Mouse (Mus musculus): ENCODE results near the gene Grk4. TPM values are rescaled to one million over a fixed set of nuclear protein-coding genes. Genes with fewer than 3 reads are reported as not detected.

Gene Grk4
- 2.9 and 5.3 TPM in 2 replicates for polyA plus RNA-seq (2014; fragmentation: Nextera tagmentation; extraction: Ambion mirVana)

DNA sequence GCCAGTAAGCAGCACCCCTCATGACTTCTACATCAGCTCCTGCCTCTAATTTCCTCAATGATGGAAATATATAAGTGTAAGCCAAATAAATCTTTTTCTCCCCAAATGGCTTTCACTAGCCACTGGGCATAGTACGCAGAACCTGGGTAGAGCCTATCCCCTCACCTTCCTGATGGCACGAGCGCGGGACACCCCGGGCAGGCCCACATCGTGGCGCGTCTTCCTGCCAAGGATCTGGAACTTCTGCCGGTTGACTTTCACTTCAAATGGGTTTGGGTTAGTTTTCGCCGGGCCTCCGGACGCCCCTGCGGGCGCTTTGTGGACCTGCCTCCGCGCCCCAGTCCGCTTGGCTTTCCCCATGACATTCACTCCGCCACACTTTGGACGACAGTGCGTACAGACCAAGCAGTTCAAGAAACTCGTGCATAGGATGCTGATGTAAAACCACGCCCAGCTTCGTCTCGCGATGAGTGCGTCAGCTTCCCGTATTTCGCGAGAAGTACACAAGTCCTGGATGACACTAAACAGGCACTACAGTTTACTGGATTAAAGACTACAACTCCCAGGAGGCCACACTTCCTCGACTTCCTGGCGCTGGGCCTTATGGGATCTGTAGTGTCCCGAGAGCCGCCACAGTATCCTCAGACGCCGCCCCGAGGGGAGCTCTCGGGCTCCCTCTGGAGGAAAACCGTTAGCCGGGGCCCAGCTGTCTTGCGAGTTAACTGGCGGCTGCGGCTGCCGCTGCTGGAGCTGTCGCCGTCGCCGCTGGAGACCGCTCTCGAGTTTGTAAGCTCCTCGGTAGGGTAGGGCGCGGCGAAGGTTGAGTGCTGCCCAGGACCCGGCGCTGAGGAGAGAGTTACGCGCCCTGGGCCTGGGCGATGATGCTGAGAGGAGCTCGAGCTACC is at the start of gene Grk4, which contains the start of gene Nop14:
TSS of gene Grk4 (plus strand) at position 694 of the 905 bp plus-strand sequence.
TSS of gene Nop14 (minus strand) at position 463 of the 905 bp plus-strand sequence.
- H3K9me3 ChIP-seq (ENCODE audit: control insufficient read depth, low read length), result no peaks in the 10 kb centered on the region
- ATAC-seq (ENCODE audit: low read depth), result peak; percentile 100
- H3K27me3 ChIP-seq (ENCODE audit: control insufficient read depth, insufficient read depth, low read length), result no peaks in the 10 kb centered on the region
- under 1% methylated on average over 60 of the region's 60 CpGs for WGBS
- peak within 1 kb of the TSS; percentile 81 for H3K27ac ChIP-seq (ENCODE audit: low read depth, low read length)
- H3K9ac ChIP-seq (replicated peaks; ENCODE audit: low read depth, low read length), result peak within 1 kb of the TSS; percentile 66
- peak within 1 kb of the TSS; percentile 68 for H3K4me2 ChIP-seq (ENCODE audit: low read depth, low read length)
- peaks cover 14% of the 10 kb centered on the region for H3K36me3 ChIP-seq (ENCODE audit: control insufficient read depth, insufficient read depth, low read length)
- peaks cover 8% of the 10 kb centered on the region for H3K4me1 ChIP-seq (ENCODE audit: control insufficient read depth, insufficient read depth, low read length)
- peak within 1 kb of the TSS; percentile 71 for H3K4me3 ChIP-seq (ENCODE audit: low read depth, low read length)

GRCm38 (mm10) chr5:34632996-34633395 is 27.2 kb upstream of the Grk4 start:
- Histone ChIP-seq H3K9ac (replicated peaks; ENCODE audit: low read depth, low read length) (no peak overlapping the region), H3K36me3 (ENCODE audit: control insufficient read depth, insufficient read depth, low read length) (peaks cover 43% of the 10 kb centered on the region), H3K9me3 (ENCODE audit: control insufficient read depth, low read length) (no peaks in the 10 kb centered on the region)

DNA sequence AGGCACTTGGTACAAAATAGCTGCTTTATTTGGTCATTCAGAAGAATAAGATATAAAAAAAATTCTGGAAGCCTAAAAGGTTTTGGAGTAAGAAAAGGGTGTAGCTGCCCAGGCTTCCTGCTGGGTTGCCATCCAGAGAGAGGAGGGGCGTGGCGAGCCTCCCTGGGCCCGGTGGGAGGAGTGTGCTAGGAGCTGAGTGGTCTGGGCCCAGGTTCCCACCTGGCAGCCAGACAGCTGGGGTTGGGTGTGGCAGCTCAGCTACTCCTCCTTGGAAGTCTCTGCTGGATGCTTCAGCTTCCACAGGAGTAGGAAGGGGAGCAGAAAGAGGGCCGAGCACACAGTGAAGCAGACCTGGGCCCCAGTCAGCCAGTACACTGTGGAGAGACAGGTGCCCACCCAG is 26.5 kb upstream of the Grk4 start:
- Histone ChIP-seq H3K4me3 (ENCODE audit: low read depth, low read length) (no peak overlapping the region), H3K27ac (ENCODE audit: low read depth, low read length) (no peak overlapping the region), H3K36me3 (ENCODE audit: control insufficient read depth, insufficient read depth, low read length) (peaks cover 39% of the 10 kb centered on the region), H3K9ac (replicated peaks; ENCODE audit: low read depth, low read length) (no peak overlapping the region), H3K4me1 (ENCODE audit: control insufficient read depth, insufficient read depth, low read length) (peaks cover 8% of the 10 kb centered on the region), H3K27me3 (ENCODE audit: control insufficient read depth, insufficient read depth, low read length) (no peaks in the 10 kb centered on the region), H3K9me3 (ENCODE audit: control insufficient read depth, low read length) (no peaks in the 10 kb centered on the region), H3K4me2 (ENCODE audit: low read depth, low read length) (no peak overlapping the region)
- 83% methylated on average over 4 of the region's 4 CpGs for WGBS
- no peak for ATAC-seq (ENCODE audit: low read depth)

More at GRCm38 (mm10) chr5:34632996-34633395, 27.2 kb upstream of the Grk4 start:
- peaks cover 8% of the 10 kb centered on the region for H3K4me1 ChIP-seq (ENCODE audit: control insufficient read depth, insufficient read depth, low read length)
- no peak overlapping the region for H3K27ac ChIP-seq (ENCODE audit: low read depth, low read length)
- ATAC-seq (ENCODE audit: low read depth), result no peak
- WGBS, result 97% methylated on average over 2 of the region's 2 CpGs
- no peak overlapping the region for H3K4me2 ChIP-seq (ENCODE audit: low read depth, low read length)
- H3K27me3 ChIP-seq (ENCODE audit: control insufficient read depth, insufficient read depth, low read length), result no peaks in the 10 kb centered on the region
- no peak overlapping the region for H3K4me3 ChIP-seq (ENCODE audit: low read depth, low read length)

GRCm38 (mm10) chr5:34634746-34635400 is 25.3 kb upstream of the Grk4 start:
- H3K27me3 ChIP-seq (ENCODE audit: control insufficient read depth, insufficient read depth, low read length), result no peaks in the 10 kb centered on the region

DNA sequence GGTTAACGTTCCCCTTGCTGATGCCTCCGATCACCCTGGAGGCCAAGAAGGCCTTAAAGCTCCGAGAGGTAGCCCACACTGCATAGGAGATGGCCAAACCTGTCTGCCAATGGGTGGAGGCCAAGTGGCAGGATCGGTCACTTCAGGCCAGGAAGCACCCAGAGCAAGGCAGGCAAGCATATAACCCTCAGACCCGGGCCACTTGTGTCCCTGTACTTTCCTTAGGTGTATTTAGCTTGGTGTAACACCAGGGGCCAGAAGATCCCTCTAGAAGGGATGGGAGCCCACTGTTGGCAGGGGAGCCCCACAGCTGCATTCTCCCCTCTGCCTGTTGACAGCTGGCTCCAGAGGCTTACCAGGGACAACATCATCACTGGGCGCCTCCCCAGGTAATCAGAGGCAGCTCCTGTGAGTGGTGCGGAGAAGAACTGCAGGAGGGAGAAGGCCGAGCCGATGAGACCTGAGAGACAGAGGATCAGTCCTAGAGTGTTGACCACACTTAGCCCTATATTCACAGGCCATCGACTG is 24.4 kb upstream of the Grk4 start:
- ATAC-seq (ENCODE audit: low read depth), result no peak
- H3K27me3 ChIP-seq (ENCODE audit: control insufficient read depth, insufficient read depth, low read length), result no peaks in the 10 kb centered on the region
- H3K36me3 ChIP-seq (ENCODE audit: control insufficient read depth, insufficient read depth, low read length), result peaks cover 26% of the 10 kb centered on the region
- peak overlapping the region; percentile 50; the same call in 1 of the 2 replicates for H3K4me3 ChIP-seq (ENCODE audit: low read depth, low read length)
- no peak overlapping the region; the same call in 1 of the 2 replicates for H3K27ac ChIP-seq (ENCODE audit: low read depth, low read length)
- H3K9ac ChIP-seq (replicated peaks; ENCODE audit: low read depth, low read length), result peak overlapping the region; percentile 13; the same call in 1 of the 2 replicates
- H3K4me2 ChIP-seq (ENCODE audit: low read depth, low read length), result peak overlapping the region; percentile 82
- 66% methylated on average over 10 of the region's 10 CpGs for WGBS
- H3K4me1 ChIP-seq (ENCODE audit: control insufficient read depth, insufficient read depth, low read length), result peaks cover 8% of the 10 kb centered on the region
- no peaks in the 10 kb centered on the region for H3K9me3 ChIP-seq (ENCODE audit: control insufficient read depth, low read length)

More at GRCm38 (mm10) chr5:34634746-34635400, 25.3 kb upstream of the Grk4 start:
- no peaks in the 10 kb centered on the region for H3K9me3 ChIP-seq (ENCODE audit: control insufficient read depth, low read length)
- WGBS, result 91% methylated on average over 13 of the region's 13 CpGs
- H3K27ac ChIP-seq (ENCODE audit: low read depth, low read length), result no peak overlapping the region
- peaks cover 8% of the 10 kb centered on the region for H3K4me1 ChIP-seq (ENCODE audit: control insufficient read depth, insufficient read depth, low read length)
- no peak for ATAC-seq (ENCODE audit: low read depth)
- H3K9ac ChIP-seq (replicated peaks; ENCODE audit: low read depth, low read length), result no peak overlapping the region
- H3K4me3 ChIP-seq (ENCODE audit: low read depth, low read length), result no peak overlapping the region
- peaks cover 34% of the 10 kb centered on the region for H3K36me3 ChIP-seq (ENCODE audit: control insufficient read depth, insufficient read depth, low read length)
- H3K4me2 ChIP-seq (ENCODE audit: low read depth, low read length), result no peak overlapping the region

- H3K9me3 ChIP-seq (ENCODE audit: control insufficient read depth, low read length), result no peaks in the 10 kb centered on the region
- peak within 1 kb of the TSS; percentile 65 for H3K9ac ChIP-seq (replicated peaks; ENCODE audit: low read depth, low read length)
- peak within 1 kb of the TSS; percentile 50 for H3K4me3 ChIP-seq (ENCODE audit: low read depth, low read length)
- under 1% methylated on average over 48 of the region's 48 CpGs for WGBS
- no peaks in the 10 kb centered on the region for H3K27me3 ChIP-seq (ENCODE audit: control insufficient read depth, insufficient read depth, low read length)
- peak within 1 kb of the TSS; percentile 82 for H3K4me2 ChIP-seq (ENCODE audit: low read depth, low read length)
- H3K27ac ChIP-seq (ENCODE audit: low read depth, low read length), result peak within 1 kb of the TSS; percentile 80
- ATAC-seq (ENCODE audit: low read depth), result peak; percentile 92
- peaks cover 26% of the 10 kb centered on the region for H3K36me3 ChIP-seq (ENCODE audit: control insufficient read depth, insufficient read depth, low read length)
- peaks cover 8% of the 10 kb centered on the region for H3K4me1 ChIP-seq (ENCODE audit: control insufficient read depth, insufficient read depth, low read length)
These were observed 23.5 kb upstream of the Grk4 start, which contains the start of gene Mfsd10 for GRCm38 (mm10) chr5:34636481-34637287. Gene Mfsd10 (minus strand): TSS chr5:34637212.

GRCm38 (mm10) chr5:34637591-34638156 is 22.5 kb upstream of the Grk4 start:
- H3K9ac ChIP-seq (replicated peaks; ENCODE audit: low read depth, low read length), result no peak overlapping the region
- H3K4me2 ChIP-seq (ENCODE audit: low read depth, low read length), result no peak overlapping the region
- peaks cover 8% of the 10 kb centered on the region for H3K4me1 ChIP-seq (ENCODE audit: control insufficient read depth, insufficient read depth, low read length)
- peaks cover 27% of the 10 kb centered on the region for H3K36me3 ChIP-seq (ENCODE audit: control insufficient read depth, insufficient read depth, low read length)
- H3K9me3 ChIP-seq (ENCODE audit: control insufficient read depth, low read length), result no peaks in the 10 kb centered on the region
- H3K27me3 ChIP-seq (ENCODE audit: control insufficient read depth, insufficient read depth, low read length), result no peaks in the 10 kb centered on the region
- H3K4me3 ChIP-seq (ENCODE audit: low read depth, low read length), result no peak overlapping the region
- 85% methylated on average over 7 of the region's 7 CpGs for WGBS
- no peak overlapping the region for H3K27ac ChIP-seq (ENCODE audit: low read depth, low read length)
- no peak for ATAC-seq (ENCODE audit: low read depth)

- Histone ChIP-seq H3K9me3 (ENCODE audit: control insufficient read depth, low read length) (no peaks in the 10 kb centered on the region), H3K4me2 (ENCODE audit: low read depth, low read length) (no peak overlapping the region), H3K4me3 (ENCODE audit: low read depth, low read length) (no peak overlapping the region), H3K27me3 (ENCODE audit: control insufficient read depth, insufficient read depth, low read length) (no peaks in the 10 kb centered on the region), H3K9ac (replicated peaks; ENCODE audit: low read depth, low read length) (no peak overlapping the region), H3K4me1 (ENCODE audit: control insufficient read depth, insufficient read depth, low read length) (no peaks in the 10 kb centered on the region), H3K36me3 (ENCODE audit: control insufficient read depth, insufficient read depth, low read length) (peaks cover 56% of the 10 kb centered on the region), H3K27ac (ENCODE audit: low read depth, low read length) (no peak overlapping the region)
- ATAC-seq (ENCODE audit: low read depth), result no peak
- WGBS, result 98% methylated on average over 3 of the region's 3 CpGs
These were observed 18.2 kb upstream of the Grk4 start for GRCm38 (mm10) chr5:34641991-34642390.
